Mouse (Mus musculus): Measurements from ENCODE around the gene Zfp106. TPM values are rescaled to one million over a fixed set of nuclear protein-coding genes. Genes with fewer than 3 reads are reported as not detected.

Zfp106 gene
- polyA plus RNA-seq (2015; fragmentation: Nextera tagmentation; extraction: Ambion mirVana) = 24.8 and 27.0 TPM in 2 replicates

GRCm38 (mm10) chr2:120563235-120563990 lies at the start of gene Zfp106:
Zfp106 (minus strand) TSS chr2:120563843.
- under 1% methylated on average over 49 of the region's 50 CpGs for WGBS
- H3K4me2 ChIP-seq (replicated peaks; ENCODE audit: low read depth) = peak within 1 kb of the TSS; percentile 75
- H3K36me3 ChIP-seq (ENCODE audit: control insufficient read depth, insufficient read depth) = 0 out of 2 replicates have a peak, but pooled peaks cover 3% of the 10 kb centered on the region
- no peaks in the 10 kb centered on the region for H3K4me1 ChIP-seq (replicated peaks; ENCODE audit: control insufficient read depth, insufficient read depth, low read length)
- no peaks in the 10 kb centered on the region for H3K9me3 ChIP-seq (ENCODE audit: control insufficient read depth)
- peak; percentile 68 for ATAC-seq
- H3K4me3 ChIP-seq (ENCODE audit: low read depth, low read length) = peak within 1 kb of the TSS; percentile 98
- no peaks in the 10 kb centered on the region for H3K27me3 ChIP-seq (replicated peaks; ENCODE audit: control insufficient read depth, insufficient read depth, low read length)
- peak within 1 kb of the TSS; percentile 64 for H3K27ac ChIP-seq (ENCODE audit: low read depth, low read length)
- peak within 1 kb of the TSS; percentile 89 for H3K9ac ChIP-seq (ENCODE audit: low read depth, low read length)
- no peak for TF ChIP-seq CTCF (IDR thresholded peaks at IDR 0.05; ENCODE audit: low read depth)

DNA sequence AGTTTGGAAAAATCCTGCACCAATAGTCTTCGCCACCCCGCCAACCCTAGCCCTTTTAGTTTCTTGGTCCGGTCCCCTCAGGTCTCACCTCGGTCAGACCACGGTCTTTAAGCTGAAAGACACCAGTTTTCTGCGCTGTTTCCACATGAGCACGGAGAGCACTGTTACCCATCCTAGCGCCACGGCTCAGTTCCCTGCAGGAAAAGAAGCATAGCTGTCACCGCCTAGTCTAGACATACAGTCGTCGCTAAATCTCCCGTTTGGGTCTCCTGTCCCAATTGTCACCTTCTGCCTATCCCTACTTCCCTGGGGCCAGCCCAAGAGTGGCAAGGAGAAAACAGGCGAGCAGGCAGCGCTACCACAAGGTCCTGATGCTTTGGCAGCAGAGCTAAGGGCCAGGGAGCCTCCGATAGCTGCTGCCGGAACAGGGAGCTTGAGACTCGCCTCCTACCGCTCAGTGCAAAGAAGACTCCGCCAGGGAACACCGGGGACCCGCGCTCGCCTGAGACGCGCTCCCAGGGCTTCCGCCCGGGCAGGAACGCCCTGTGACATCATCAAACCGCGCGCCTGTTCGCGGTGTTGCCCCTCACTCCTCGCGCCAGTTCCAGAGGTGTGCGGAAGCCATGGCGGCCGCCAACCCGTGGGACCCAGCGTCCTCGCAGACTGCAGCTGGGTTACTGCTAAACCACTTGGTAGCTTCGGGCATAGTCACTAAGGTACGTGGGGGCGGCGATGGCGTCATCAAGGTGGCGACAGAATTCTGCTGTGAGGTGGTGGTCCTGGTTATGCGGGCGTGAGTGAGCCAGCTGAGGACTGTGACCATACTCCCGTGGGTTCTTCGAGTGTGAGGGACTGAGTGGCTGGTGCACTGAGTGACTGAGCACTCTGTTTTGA lies 45.4 kb upstream of the Zfp106 start, which contains the start of the genes Haus2 and Lrrc57:
TSS of gene Haus2 (plus strand) at position 554 of the 894 bp plus-strand sequence.
TSS of gene Lrrc57 (minus strand) at position 691 of the 894 bp plus-strand sequence.
- peak; percentile 97 for ATAC-seq
- WGBS = under 1% methylated on average over 52 of the region's 52 CpGs

GRCm38 (mm10) chr2:120606021-120606690 lies 42.5 kb upstream of the Zfp106 start:
- H3K4me2 ChIP-seq (replicated peaks; ENCODE audit: low read depth) = no peak overlapping the region
- ATAC-seq = no peak
- 86% methylated on average over 6 of the region's 6 CpGs for WGBS
- no peak overlapping the region for H3K27ac ChIP-seq (ENCODE audit: low read depth, low read length)
- peaks cover 7% of the 10 kb centered on the region for H3K4me1 ChIP-seq (replicated peaks; ENCODE audit: control insufficient read depth, insufficient read depth, low read length)
- H3K4me3 ChIP-seq (ENCODE audit: low read depth, low read length) = no peak overlapping the region
- H3K36me3 ChIP-seq (ENCODE audit: control insufficient read depth, insufficient read depth) = peaks cover 3% of the 10 kb centered on the region; the same call in 1 of the 2 replicates
- no peaks in the 10 kb centered on the region for H3K27me3 ChIP-seq (replicated peaks; ENCODE audit: control insufficient read depth, insufficient read depth, low read length)
- no peak overlapping the region for H3K9ac ChIP-seq (ENCODE audit: low read depth, low read length)
- H3K9me3 ChIP-seq (ENCODE audit: control insufficient read depth) = no peaks in the 10 kb centered on the region
- peak; percentile 62 for TF ChIP-seq CTCF (IDR thresholded peaks at IDR 0.05; ENCODE audit: low read depth)

More for the DNA sequence above, 45.4 kb upstream of the Zfp106 start, which contains the start of the genes Haus2 and Lrrc57:
- Histone ChIP-seq H3K27ac (ENCODE audit: low read depth, low read length) (peak within 1 kb of the TSS; percentile 91), H3K4me3 (ENCODE audit: low read depth, low read length) (peak within 1 kb of the TSS; percentile 99), H3K9me3 (ENCODE audit: control insufficient read depth) (no peaks in the 10 kb centered on the region), H3K4me1 (replicated peaks; ENCODE audit: control insufficient read depth, insufficient read depth, low read length) (peaks cover 7% of the 10 kb centered on the region), H3K36me3 (ENCODE audit: control insufficient read depth, insufficient read depth) (peaks cover 9% of the 10 kb centered on the region), H3K27me3 (replicated peaks; ENCODE audit: control insufficient read depth, insufficient read depth, low read length) (no peaks in the 10 kb centered on the region), H3K4me2 (replicated peaks; ENCODE audit: low read depth) (peak within 1 kb of the TSS; percentile 80), H3K9ac (ENCODE audit: low read depth, low read length) (peak within 1 kb of the TSS; percentile 76)
- peak; percentile 53 for TF ChIP-seq CTCF (IDR thresholded peaks at IDR 0.05; ENCODE audit: low read depth)

GRCm38 (mm10) chr2:120599506-120599905 lies 35.9 kb upstream of the Zfp106 start:
- Histone ChIP-seq H3K4me3 (ENCODE audit: low read depth, low read length) (no peak overlapping the region), H3K9ac (ENCODE audit: low read depth, low read length) (no peak overlapping the region), H3K27ac (ENCODE audit: low read depth, low read length) (no peak overlapping the region), H3K4me2 (replicated peaks; ENCODE audit: low read depth) (no peak overlapping the region), H3K27me3 (replicated peaks; ENCODE audit: control insufficient read depth, insufficient read depth, low read length) (no peaks in the 10 kb centered on the region), H3K4me1 (replicated peaks; ENCODE audit: control insufficient read depth, insufficient read depth, low read length) (no peaks in the 10 kb centered on the region), H3K36me3 (ENCODE audit: control insufficient read depth, insufficient read depth) (peaks cover 44% of the 10 kb centered on the region), H3K9me3 (ENCODE audit: control insufficient read depth) (no peaks in the 10 kb centered on the region)
- no peak for ATAC-seq
- WGBS = 91% methylated on average over 4 of the region's 4 CpGs
- no peak for TF ChIP-seq CTCF (IDR thresholded peaks at IDR 0.05; ENCODE audit: low read depth)

DNA sequence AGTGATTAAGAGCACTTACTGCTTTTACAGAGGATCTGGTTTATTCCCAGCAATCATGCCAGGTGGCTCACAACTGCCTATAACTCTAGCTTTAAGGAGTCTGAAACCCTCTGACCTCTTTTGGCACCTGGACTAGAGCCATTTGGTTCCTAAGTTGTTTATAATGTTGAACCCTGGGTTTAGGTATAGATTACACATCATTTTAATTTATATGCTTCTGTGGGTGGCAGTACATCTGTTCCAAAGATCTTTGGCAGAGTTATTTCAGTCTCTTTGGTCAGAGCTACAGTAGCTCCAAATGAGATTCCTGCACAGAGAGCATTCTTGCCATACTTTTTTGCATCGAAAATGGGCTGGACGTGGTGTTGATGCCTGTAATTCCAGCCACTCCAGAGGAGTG lies 34.1 kb upstream of the Zfp106 start:
- no peaks in the 10 kb centered on the region for H3K4me1 ChIP-seq (replicated peaks; ENCODE audit: control insufficient read depth, insufficient read depth, low read length)
- no peaks in the 10 kb centered on the region for H3K27me3 ChIP-seq (replicated peaks; ENCODE audit: control insufficient read depth, insufficient read depth, low read length)
- ATAC-seq = no peak
- no peak overlapping the region for H3K4me2 ChIP-seq (replicated peaks; ENCODE audit: low read depth)
- TF ChIP-seq CTCF (IDR thresholded peaks at IDR 0.05; ENCODE audit: low read depth) = no peak
- H3K9ac ChIP-seq (ENCODE audit: low read depth, low read length) = no peak overlapping the region
- H3K36me3 ChIP-seq (ENCODE audit: control insufficient read depth, insufficient read depth) = peaks cover 48% of the 10 kb centered on the region
- H3K4me3 ChIP-seq (ENCODE audit: low read depth, low read length) = no peak overlapping the region
- WGBS = 95% methylated on average over 2 of the region's 2 CpGs
- H3K9me3 ChIP-seq (ENCODE audit: control insufficient read depth) = no peaks in the 10 kb centered on the region
- H3K27ac ChIP-seq (ENCODE audit: low read depth, low read length) = no peak overlapping the region
